Mouse (Mus musculus) cerebellum, adult 8-10 months (tissue): ENCODE measurements at regions not wholly inside any gene's neighbourhood (a gene's known extent, or its start where the extent isn't known, plus 50 kb on each side); places are given as distances from the start of the nearest gene placed in this dataset.

Experiments
- DNase-seq: peaks from one replicate; pipeline ENCODE4 v3.0.0; 2022

- no peak for DNase-seq
Observed at GRCm38 (mm10) chr10:117540747-117541398, 88.4 kb upstream of the Cpm start.

GRCm38 (mm10) chr10:117540112-117540594 is 89.1 kb upstream of the Cpm start:
- DNase-seq, result no peak

GRCm38 (mm10) chr10:117539532-117539931 is 89.8 kb upstream of the Cpm start:
- DNase-seq, result no peak

GRCm38 (mm10) chr10:117538725-117539124 is 90.6 kb upstream of the Cpm start:
- no peak for DNase-seq

GRCm38 (mm10) chr10:117536769-117537599 is 92.3 kb upstream of the Cpm start:
- no peak for DNase-seq

- DNase-seq, result no peak
Observed at GRCm38 (mm10) chr10:117535843-117536242, 93.5 kb upstream of the Cpm start.

GRCm38 (mm10) chr10:117534992-117535719 is 94.1 kb upstream of the Cpm start:
- no peak for DNase-seq

GRCm38 (mm10) chr10:117534478-117534877 is 94.8 kb upstream of the Cpm start:
- DNase-seq, result no peak

GRCm38 (mm10) chr10:117533541-117534386 is 95.5 kb upstream of the Cpm start:
- no peak for DNase-seq

GRCm38 (mm10) chr10:117532750-117533540 is 96.4 kb upstream of the Cpm start:
- no peak for DNase-seq

GRCm38 (mm10) chr10:117531798-117532747 is 97.2 kb upstream of the Cpm start:
- no peak for DNase-seq

GRCm38 (mm10) chr10:117530859-117531602 is 98.3 kb upstream of the Cpm start:
- DNase-seq, result no peak

GRCm38 (mm10) chr10:117530007-117530858 is 99.1 kb upstream of the Cpm start:
- DNase-seq, result no peak

GRCm38 (mm10) chr10:117529269-117530006 is 99.9 kb upstream of the Cpm start:
- no peak for DNase-seq

GRCm38 (mm10) chr10:117528575-117529268 is 100.6 kb upstream of the Cpm start:
- DNase-seq, result no peak

- DNase-seq, result no peak
Observed at GRCm38 (mm10) chr10:117527979-117528378, 101.3 kb upstream of the Cpm start.

GRCm38 (mm10) chr10:117527243-117527642 is 102.1 kb upstream of the Cpm start:
- DNase-seq, result no peak
